Mouse (Mus musculus) liver, postnatal 0 days (tissue): ENCODE measurements around the gene Fam133b. TPM values are rescaled to one million over a fixed set of nuclear protein-coding genes. Genes with fewer than 3 reads are reported as not detected.
A peak's percentile ranks its signal among the peaks of the same experiment; 100 is the strongest.

Experiments
- ATAC-seq: fragments of 200-750 bp; cut with Nextera tagmentation; 2 replicates; pipeline ENCODE4 v1.8.0; 2017; ENCODE audit warnings: mild to moderate bottlenecking, moderate library complexity
- DNase-seq: peaks from one replicate; pipeline ENCODE4 v3.0.0-alpha.2; 2016
- H3K27ac ChIP-seq: fragments of 300-500 bp; sonication (generic); 2 replicates; pipeline ENCODE4 v1.5.1; 2014; ENCODE audit warnings: antibody characterized with exemption, moderate library complexity, mild to moderate bottlenecking, low read depth
- H3K27me3 ChIP-seq: fragments of 300-500 bp; sonication (generic); 2 replicates; pipeline ENCODE4 v1.6.1; 2014; ENCODE audit warnings: low read length, control low read depth, mixed read lengths; ENCODE audit not compliant: insufficient read depth
- H3K36me3 ChIP-seq: fragments of 300-500 bp; sonication (generic); replicated peaks from 2 replicates; pipeline ENCODE4 v1.6.1; 2014; ENCODE audit warnings: mild to moderate bottlenecking, control low read depth, low read length, moderate library complexity, mixed read lengths; ENCODE audit not compliant: insufficient read depth
- H3K4me1 ChIP-seq: fragments of 300-500 bp; sonication (generic); 2 replicates; pipeline ENCODE4 v1.6.1; 2014; ENCODE audit warnings: antibody characterized with exemption, mild to moderate bottlenecking, control low read depth; ENCODE audit not compliant: insufficient read depth
- H3K4me2 ChIP-seq: fragments of 300-500 bp; sonication (generic); 2 replicates; pipeline ENCODE4 v1.6.1; 2014; ENCODE audit warnings: low read depth, mild to moderate bottlenecking, low read length, moderate library complexity, mixed read lengths
- H3K4me3 ChIP-seq: fragments of 300-500 bp; sonication (generic); 2 replicates; pipeline ENCODE4 v1.5.1; 2014; ENCODE audit warnings: low read depth, low read length
- H3K9ac ChIP-seq: fragments of 300-500 bp; sonication (generic); replicated peaks from 2 replicates; pipeline ENCODE4 v1.6.1; 2014; ENCODE audit warnings: mild to moderate bottlenecking, moderate library complexity
- H3K9me3 ChIP-seq: fragments of 300-500 bp; sonication (generic); 2 replicates; pipeline ENCODE4 v1.6.1; 2016; ENCODE audit warnings: mild to moderate bottlenecking, control low read depth, low read length, mixed read lengths
- CTCF ChIP-seq: sonication (generic); IDR thresholded peaks from 2 replicates; pipeline ENCODE4 v1.5.1; 2016; ENCODE audit warnings: antibody characterized with exemption, low read depth
- EP300 ChIP-seq: IDR thresholded peaks from 2 replicates; pipeline ENCODE4 v1.6.1; 2016; ENCODE audit warnings: antibody characterized with exemption, low read depth, mild to moderate bottlenecking
- WGBS: fragments of 180-500 bp; shearing (Covaris S2); extraction: QIAGEN DNeasy Blood & Tissue Kit; methylation state at CpG from one replicate; pipeline ENCODE4 v1.1.7; 2014; ENCODE audit not compliant: insufficient replicate concordance; 5-methylcytosine and 5-hydroxymethylcytosine counted together
- polyA plus RNA-seq: library from polyadenylated mRNA; unstranded; fragments of >200 nt; fragmentation: Nextera tagmentation; extraction: Ambion mirVana; gene quantifications from 2 replicates; pipeline ENCODE4 v1.2.1, GENCODE M21; 2015

Gene Fam133b
- polyA plus RNA-seq, 1 experiment from 2014 or later: 11.1 TPM

DNA sequence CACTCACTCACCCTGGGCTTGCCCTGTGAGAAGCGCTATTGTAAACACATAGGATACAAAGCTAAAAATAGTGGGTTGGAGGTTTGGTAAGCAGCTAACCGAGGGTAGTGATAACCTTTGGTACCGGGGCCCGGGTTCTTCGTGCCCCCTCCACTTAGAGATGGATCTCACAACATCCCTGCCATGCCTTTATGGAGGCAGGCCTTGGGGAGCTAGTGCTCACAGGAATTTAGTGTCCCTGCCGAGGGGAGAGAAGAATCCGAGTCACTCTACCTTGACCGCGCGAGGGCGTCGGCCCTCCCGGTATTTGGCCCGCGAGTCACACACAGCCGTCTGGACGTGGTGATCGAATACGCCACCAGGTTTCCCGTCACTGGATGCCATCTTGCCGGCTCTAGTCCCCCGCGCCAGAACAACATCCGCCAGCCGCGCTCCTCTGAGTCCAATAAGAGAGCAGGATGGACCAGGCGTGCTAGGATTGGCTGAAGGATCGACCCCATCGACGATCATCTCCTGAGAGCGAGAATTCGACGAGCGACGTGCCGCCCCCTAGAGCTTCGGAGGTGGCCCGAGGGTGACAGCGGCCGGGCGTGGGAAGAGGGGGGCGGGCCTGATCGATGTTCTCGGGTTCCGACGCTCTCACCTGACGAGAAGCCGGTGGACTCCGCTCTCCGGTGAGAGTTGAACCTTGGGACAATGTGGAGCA is 52.2 kb downstream of the Fam133b start, which contains the start of gene Pex1:
Gene Pex1, plus strand, starts transcription at position 374 of the 706 bp plus-strand sequence.
- DNase-seq (peak; percentile 95), ATAC-seq (peak; percentile 98)
- Histone ChIP-seq H3K9ac (peak within 1 kb of the TSS; percentile 78), H3K9me3 (no peaks in the 10 kb centered on the region), H3K27ac (peak within 1 kb of the TSS; percentile 84), H3K4me2 (peak within 1 kb of the TSS; percentile 90), H3K4me1 (peaks cover 13% of the 10 kb centered on the region), H3K27me3 (no peaks in the 10 kb centered on the region), H3K4me3 (peak within 1 kb of the TSS; percentile 88), H3K36me3 (peaks cover 5% of the 10 kb centered on the region; the same call in 1 of the 2 replicates)
- TF ChIP-seq EP300 (no peak), CTCF (peak; percentile 66)
- under 1% methylated on average over 46 of the region's 50 CpGs for WGBS

DNA sequence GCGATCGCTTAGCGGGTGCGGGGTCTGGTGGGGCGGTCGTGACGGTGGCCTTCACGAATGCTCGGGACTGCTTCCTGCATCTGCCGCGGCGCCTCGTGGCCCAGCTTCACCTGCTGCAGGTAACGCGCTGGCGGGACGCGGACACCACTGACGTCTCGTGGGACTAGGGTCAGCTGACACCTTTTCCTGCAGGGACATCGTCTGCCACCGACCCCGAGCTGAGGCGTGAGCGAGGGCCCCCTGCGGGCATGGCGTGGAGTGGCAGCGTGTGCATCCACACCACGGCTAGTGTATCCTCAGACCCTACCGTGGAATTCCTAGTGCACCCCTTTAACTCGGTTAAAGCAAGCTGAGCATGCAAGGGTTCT is 52.8 kb downstream of the Fam133b start, which contains the start of gene Rbm48:
Gene Rbm48, minus strand, starts transcription at position 187 of the 368 bp plus-strand sequence.
- H3K4me2 ChIP-seq: peak within 1 kb of the TSS; percentile 90
- H3K9me3 ChIP-seq: no peaks in the 10 kb centered on the region
- H3K27ac ChIP-seq: peak within 1 kb of the TSS; percentile 84
- ATAC-seq (peak; percentile 81), DNase-seq (peak; percentile 84)
- peaks cover 5% of the 10 kb centered on the region; the same call in 1 of the 2 replicates for H3K36me3 ChIP-seq
- peak within 1 kb of the TSS; percentile 78 for H3K9ac ChIP-seq
- H3K27me3 ChIP-seq: no peaks in the 10 kb centered on the region
- H3K4me3 ChIP-seq: peak within 1 kb of the TSS; percentile 88
- WGBS: under 1% methylated on average over 31 of the region's 31 CpGs
- peaks cover 13% of the 10 kb centered on the region for H3K4me1 ChIP-seq
- no peak for TF ChIP-seq EP300
- TF ChIP-seq CTCF: peak; percentile 81

DNA sequence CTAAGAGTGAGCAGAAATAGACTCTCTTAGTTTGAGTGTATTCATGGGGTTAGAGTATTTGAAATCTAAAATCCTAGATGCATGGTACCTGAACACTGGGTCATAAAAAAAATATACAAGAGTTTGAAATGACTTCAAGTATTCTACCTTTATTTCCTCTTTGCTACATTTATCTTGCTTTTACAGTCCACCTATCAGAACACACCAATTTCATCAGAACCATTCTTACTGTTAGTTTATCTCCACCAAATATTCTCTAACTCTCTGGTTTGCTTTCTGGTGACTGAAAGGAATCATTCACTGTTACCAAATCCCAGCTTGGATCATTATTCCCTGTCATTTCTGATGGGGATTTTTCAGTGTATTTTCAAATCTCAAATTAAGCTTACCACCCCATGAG is 53.5 kb downstream of the Fam133b start:
- no peak for ATAC-seq
- Histone ChIP-seq H3K9ac (no peak overlapping the region), H3K27me3 (no peaks in the 10 kb centered on the region), H3K36me3 (peaks cover 2% of the 10 kb centered on the region; the same call in 1 of the 2 replicates), H3K4me2 (peak overlapping the region; percentile 90), H3K9me3 (no peaks in the 10 kb centered on the region), H3K27ac (no peak overlapping the region), H3K4me3 (peak overlapping the region; percentile 88), H3K4me1 (peaks cover 13% of the 10 kb centered on the region)
- DNase-seq: no peak
- TF ChIP-seq EP300 (no peak), CTCF (no peak)

DNA sequence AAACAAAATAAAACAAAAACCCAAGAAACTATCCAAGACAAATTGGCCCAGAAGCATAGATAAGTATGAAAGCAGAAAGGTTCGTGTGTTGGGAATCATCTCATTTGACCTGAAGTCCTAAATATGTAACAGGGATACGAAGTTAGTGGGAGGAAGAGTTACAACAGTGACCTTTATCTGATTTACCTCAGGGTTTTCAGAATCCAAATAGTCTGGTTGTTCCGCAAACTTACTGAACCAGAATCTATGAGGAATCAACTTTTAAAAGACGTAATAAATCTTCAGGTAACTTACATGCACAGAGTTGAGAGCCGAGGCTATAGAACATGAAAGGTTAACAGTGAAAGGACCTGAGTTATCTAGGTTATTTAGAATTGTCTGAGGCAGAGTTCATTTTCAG is 55.1 kb downstream of the Fam133b start:
- TF ChIP-seq CTCF: no peak
- no peak for TF ChIP-seq EP300
- no peaks in the 10 kb centered on the region for H3K27me3 ChIP-seq
- no peak overlapping the region for H3K9ac ChIP-seq
- H3K4me2 ChIP-seq: no peak overlapping the region
- no peak for ATAC-seq
- WGBS: 81% methylated on average over 5 of the region's 5 CpGs
- no peaks in the 10 kb centered on the region for H3K9me3 ChIP-seq
- 0 out of 2 replicates have a peak overlapping the region, but pooled peaks have one; percentile 19 for H3K27ac ChIP-seq
- H3K36me3 ChIP-seq: no peaks in the 10 kb centered on the region; the same call in 1 of the 2 replicates
- DNase-seq: no peak
- H3K4me3 ChIP-seq: no peak overlapping the region
- peaks cover 13% of the 10 kb centered on the region for H3K4me1 ChIP-seq

DNA sequence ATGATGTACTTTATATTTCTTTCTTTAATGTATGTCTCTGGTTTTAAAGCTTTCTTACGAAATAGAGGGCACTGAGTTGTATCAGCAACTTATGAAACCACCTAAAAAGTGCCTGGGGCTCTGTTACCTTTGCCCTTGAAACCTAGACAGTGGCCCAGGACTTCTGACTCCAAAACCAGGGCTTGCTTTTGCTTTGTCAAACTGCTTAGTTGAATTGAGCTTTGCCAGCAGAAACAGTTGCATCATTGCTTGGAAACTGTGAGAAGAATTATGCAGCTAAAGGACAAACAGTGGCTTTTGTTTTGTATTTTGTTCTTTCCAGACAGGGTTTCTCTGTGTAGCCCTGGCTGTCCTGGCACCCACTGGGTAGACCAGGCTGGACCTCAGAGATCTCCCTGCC is 56.7 kb downstream of the Fam133b start:
- H3K27ac ChIP-seq: peak overlapping the region; percentile 56
- no peak overlapping the region for H3K9ac ChIP-seq
- TF ChIP-seq EP300 (no peak), CTCF (no peak)
- DNase-seq (no peak), ATAC-seq (no peak)
- WGBS: 68% methylated on average over 1 of the region's 1 CpGs
- H3K4me1 ChIP-seq: peaks cover 6% of the 10 kb centered on the region
- no peak overlapping the region for H3K4me2 ChIP-seq
- no peaks in the 10 kb centered on the region for H3K9me3 ChIP-seq
- H3K4me3 ChIP-seq: no peak overlapping the region
- H3K27me3 ChIP-seq: no peaks in the 10 kb centered on the region
- peaks cover 6% of the 10 kb centered on the region for H3K36me3 ChIP-seq

DNA sequence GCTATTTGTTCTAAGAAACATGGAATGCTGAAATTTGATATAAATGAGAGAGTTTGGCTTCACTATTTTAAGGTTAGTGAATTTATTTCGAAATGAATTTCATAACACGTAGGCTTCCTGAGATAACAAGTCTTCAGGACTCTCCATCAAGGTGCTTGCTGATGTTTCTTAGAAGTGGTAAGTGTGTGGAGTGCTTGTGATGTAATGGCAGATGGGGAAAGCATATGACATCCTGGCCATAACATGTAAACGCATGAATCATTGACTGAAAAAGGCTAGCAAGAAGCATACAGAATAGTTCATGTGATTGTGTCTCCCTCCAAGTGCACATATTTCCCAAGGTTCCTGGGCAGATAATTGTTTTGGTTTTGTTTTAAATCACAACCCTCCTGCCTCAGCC is 57.2 kb downstream of the Fam133b start:
- no peak for DNase-seq
- no peak for ATAC-seq
- Histone ChIP-seq H3K4me1 (peaks cover 4% of the 10 kb centered on the region; the same call in 1 of the 2 replicates), H3K36me3 (peaks cover 11% of the 10 kb centered on the region), H3K4me2 (no peak overlapping the region), H3K27ac (peak overlapping the region; percentile 56), H3K4me3 (no peak overlapping the region), H3K9ac (no peak overlapping the region), H3K27me3 (no peaks in the 10 kb centered on the region), H3K9me3 (no peaks in the 10 kb centered on the region)
- TF ChIP-seq EP300: no peak
- no peak for TF ChIP-seq CTCF
- 78% methylated on average over 3 of the region's 3 CpGs for WGBS
